Mouse (Mus musculus) midbrain, embryonic 10.5 days (tissue): ENCODE results near the gene Zan. TPM values are rescaled to one million over a fixed set of nuclear protein-coding genes. Genes with fewer than 3 reads are reported as not detected.

Experiments used
- DNase-seq: peaks from one replicate; pipeline ENCODE4 v3.0.0-alpha.2; 2017; ENCODE audit warnings: low spot score
- H3K27ac ChIP-seq: fragments of 300-500 bp; sonication (generic); replicated peaks from 2 replicates; pipeline ENCODE4 v1.5.1; 2016; ENCODE audit warnings: mild to moderate bottlenecking
- H3K27me3 ChIP-seq: fragments of 300-500 bp; sonication (generic); 2 replicates; pipeline ENCODE4 v1.6.1; 2016; ENCODE audit warnings: low read depth, mild to moderate bottlenecking; ENCODE audit not compliant: poor library complexity, severe bottlenecking
- H3K36me3 ChIP-seq: fragments of 300-500 bp; sonication (generic); 2 replicates; pipeline ENCODE4 v1.6.1; 2016; ENCODE audit warnings: mild to moderate bottlenecking, moderate library complexity
- H3K4me1 ChIP-seq: fragments of 300-500 bp; sonication (generic); 2 replicates; pipeline ENCODE4 v1.6.1; 2016
- H3K4me3 ChIP-seq: fragments of 300-500 bp; sonication (generic); 2 replicates; pipeline ENCODE4 v1.5.1; 2016; ENCODE audit warnings: mild to moderate bottlenecking, moderate library complexity
- H3K9me3 ChIP-seq: fragments of 300-500 bp; sonication (generic); replicated peaks from 2 replicates; pipeline ENCODE4 v1.6.1; 2016; ENCODE audit warnings: mild to moderate bottlenecking
- WGBS: fragments of 180-500 bp; shearing (Covaris S2); methylation state at CpG from one replicate; pipeline ENCODE4 v1.1.7; 2016; 5-methylcytosine and 5-hydroxymethylcytosine counted together
- polyA plus RNA-seq: library from polyadenylated mRNA; unstranded; fragments of >200 nt; fragmentation: Nextera tagmentation; extraction: Ambion mirVana; gene quantifications from 2 replicates; pipeline ENCODE4 v1.2.1, GENCODE M21; 2016

The Zan gene
- polyA plus RNA-seq, 1 experiment from 2014 or later = 0.07 TPM

DNA sequence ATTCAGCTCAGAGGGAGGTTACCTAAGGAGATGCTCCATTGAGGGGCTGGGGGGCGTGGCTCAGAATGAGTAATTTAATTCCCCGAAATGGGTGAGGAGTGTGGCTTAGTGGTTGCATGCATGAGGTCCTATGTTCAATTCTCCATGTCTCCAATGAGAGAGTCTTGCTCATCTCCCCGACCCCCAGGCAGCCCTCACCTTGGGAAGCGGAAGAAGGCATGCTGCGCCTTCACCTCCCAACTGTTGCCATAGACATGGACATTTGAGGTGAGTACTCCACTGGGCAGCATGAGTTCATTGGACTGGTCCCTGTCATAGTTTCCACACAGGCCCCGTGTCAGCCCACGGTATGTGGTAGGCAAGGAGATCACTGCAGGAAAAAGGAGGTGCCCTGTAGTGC is 90.2 kb downstream of the Zan start:
- Histone ChIP-seq H3K27ac (no peak overlapping the region), H3K4me3 (no peak overlapping the region), H3K9me3 (no peaks in the 10 kb centered on the region), H3K36me3 (no peaks in the 10 kb centered on the region), H3K27me3 (no peaks in the 10 kb centered on the region), H3K4me1 (no peaks in the 10 kb centered on the region)
- 88% methylated on average over 7 of the region's 7 CpGs for WGBS
- DNase-seq = no peak

DNA sequence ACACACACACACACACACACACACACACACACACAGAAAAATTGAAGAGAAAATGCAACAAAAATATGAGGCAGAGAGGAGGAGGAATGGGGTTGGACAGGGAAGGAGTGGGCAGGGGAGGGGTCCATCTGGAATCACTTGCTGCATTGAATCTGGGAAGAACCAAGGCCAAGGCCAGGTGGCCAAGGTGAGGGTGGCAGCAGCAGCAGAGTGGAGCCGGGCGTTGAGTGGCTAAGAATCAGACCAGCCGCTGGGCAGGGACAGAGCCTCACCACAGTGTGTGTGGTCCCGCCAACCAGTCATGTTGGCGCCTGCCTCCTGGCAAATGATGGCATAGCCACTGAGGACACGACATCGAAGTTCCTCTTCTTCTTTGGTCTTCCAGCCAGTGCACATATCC is 93.4 kb downstream of the Zan start:
- H3K27ac ChIP-seq = no peak overlapping the region
- H3K4me1 ChIP-seq = peaks cover 3% of the 10 kb centered on the region; the same call in 1 of the 2 replicates
- DNase-seq = no peak
- WGBS = 94% methylated on average over 7 of the region's 7 CpGs
- H3K4me3 ChIP-seq = no peak overlapping the region
- H3K27me3 ChIP-seq = no peaks in the 10 kb centered on the region
- H3K36me3 ChIP-seq = no peaks in the 10 kb centered on the region
- no peaks in the 10 kb centered on the region for H3K9me3 ChIP-seq

DNA sequence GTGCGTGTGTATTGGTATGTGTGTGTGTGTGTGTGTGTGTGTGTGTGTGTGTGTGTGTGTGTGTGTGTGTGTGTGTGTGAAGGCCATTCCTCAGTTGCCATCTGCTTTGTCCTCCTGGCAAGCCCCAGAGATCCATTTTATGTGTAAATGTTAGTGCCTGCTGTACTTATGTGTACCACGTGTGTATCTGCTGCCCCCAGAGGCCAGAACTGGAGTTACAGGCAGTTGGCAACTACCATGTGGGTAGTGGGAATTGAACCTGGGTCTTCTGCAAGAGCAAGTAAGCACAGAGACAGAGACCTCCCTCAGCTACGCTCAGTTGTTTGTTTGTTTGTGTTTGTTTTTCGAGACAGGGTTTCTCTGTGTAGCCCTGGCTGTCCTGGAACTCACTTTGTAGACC is 95.7 kb downstream of the Zan start:
- 58% methylated on average over 4 of the region's 4 CpGs for WGBS
- Histone ChIP-seq H3K36me3 (0 out of 2 replicates have a peak, but pooled peaks cover under 1% of the 10 kb centered on the region), H3K27ac (no peak overlapping the region)

DNA sequence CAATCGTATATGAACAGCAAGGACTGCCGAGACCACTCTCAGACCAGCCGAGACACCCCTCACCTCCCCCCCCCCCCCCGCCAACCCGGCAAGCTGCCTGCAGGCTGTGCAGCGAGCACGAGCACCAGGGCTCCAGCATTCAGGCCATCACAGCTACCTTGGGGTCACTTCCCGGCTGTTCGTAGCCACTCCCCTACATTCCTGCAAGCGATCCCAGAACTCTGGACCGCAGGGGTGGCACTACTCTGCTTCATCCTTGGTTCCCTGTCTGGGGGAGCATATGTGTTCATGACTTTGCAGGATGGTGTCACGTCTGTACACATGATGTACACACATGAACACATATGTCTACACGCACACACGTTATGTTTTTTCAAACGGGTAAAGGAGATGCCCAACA is 99.3 kb downstream of the Zan start:
- Histone ChIP-seq H3K4me1 (peaks cover 26% of the 10 kb centered on the region), H3K27me3 (no peaks in the 10 kb centered on the region), H3K4me3 (no peak overlapping the region), H3K36me3 (peaks cover 36% of the 10 kb centered on the region), H3K27ac (no peak overlapping the region), H3K9me3 (no peaks in the 10 kb centered on the region)
- no peak for DNase-seq
- 41% methylated on average over 11 of the region's 15 CpGs for WGBS

More for the DNA sequence above, 95.7 kb downstream of the Zan start:
- H3K27me3 ChIP-seq = no peaks in the 10 kb centered on the region
- H3K4me1 ChIP-seq = peaks cover 20% of the 10 kb centered on the region
- H3K4me3 ChIP-seq = no peak overlapping the region
- no peaks in the 10 kb centered on the region for H3K9me3 ChIP-seq
- peak; percentile 64 for DNase-seq

DNA sequence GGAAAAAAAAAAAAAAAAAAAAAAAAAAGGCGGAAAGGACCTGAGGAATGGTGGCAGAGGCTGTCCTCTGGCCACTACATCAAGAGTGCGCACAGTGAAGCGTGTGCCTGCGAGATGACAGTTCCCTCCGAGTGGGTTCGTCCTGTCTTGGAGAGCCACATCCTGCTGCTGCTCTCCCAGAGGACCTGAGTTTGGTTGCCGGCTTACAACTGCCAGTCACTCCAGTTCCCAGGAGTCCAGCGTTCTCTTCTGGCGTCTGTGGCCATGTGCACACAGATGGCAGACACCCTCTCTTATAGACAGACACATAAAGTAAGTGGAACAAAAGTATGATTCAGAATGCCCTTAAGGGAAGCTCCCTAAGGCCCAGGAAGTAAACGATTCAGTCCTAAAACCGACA is 99.7 kb downstream of the Zan start:
- Histone ChIP-seq H3K27me3 (no peaks in the 10 kb centered on the region), H3K36me3 (peaks cover 40% of the 10 kb centered on the region), H3K9me3 (no peaks in the 10 kb centered on the region), H3K4me3 (no peak overlapping the region), H3K4me1 (peaks cover 26% of the 10 kb centered on the region), H3K27ac (no peak overlapping the region)
- peak; percentile 32 for DNase-seq
- WGBS = 57% methylated on average over 11 of the region's 11 CpGs

DNA sequence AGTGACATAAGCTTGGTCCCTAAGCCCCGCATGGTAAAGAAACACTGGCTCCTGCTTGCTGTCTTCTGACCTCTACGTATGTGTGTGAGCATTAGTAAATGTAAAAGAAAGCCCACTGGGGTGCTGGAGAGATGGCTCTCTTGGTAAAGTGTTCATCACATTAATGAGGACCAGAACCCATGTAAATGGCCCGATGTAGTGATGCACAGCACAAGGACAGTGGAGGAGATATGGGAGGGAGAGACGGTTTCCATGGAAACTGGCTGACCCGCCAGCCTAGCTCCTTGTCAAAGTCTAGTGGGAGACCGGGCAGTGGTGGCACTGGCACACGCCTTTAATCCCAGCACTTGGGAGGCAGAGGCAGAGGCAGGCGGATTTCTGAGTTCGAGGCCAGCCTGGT is 100.1 kb downstream of the Zan start:
- H3K9me3 ChIP-seq = no peaks in the 10 kb centered on the region
- peaks cover 44% of the 10 kb centered on the region for H3K36me3 ChIP-seq
- H3K4me1 ChIP-seq = peaks cover 26% of the 10 kb centered on the region
- DNase-seq = peak; percentile 56
- H3K27ac ChIP-seq = no peak overlapping the region
- WGBS = 64% methylated on average over 9 of the region's 9 CpGs
- no peaks in the 10 kb centered on the region for H3K27me3 ChIP-seq
- no peak overlapping the region for H3K4me3 ChIP-seq

DNA sequence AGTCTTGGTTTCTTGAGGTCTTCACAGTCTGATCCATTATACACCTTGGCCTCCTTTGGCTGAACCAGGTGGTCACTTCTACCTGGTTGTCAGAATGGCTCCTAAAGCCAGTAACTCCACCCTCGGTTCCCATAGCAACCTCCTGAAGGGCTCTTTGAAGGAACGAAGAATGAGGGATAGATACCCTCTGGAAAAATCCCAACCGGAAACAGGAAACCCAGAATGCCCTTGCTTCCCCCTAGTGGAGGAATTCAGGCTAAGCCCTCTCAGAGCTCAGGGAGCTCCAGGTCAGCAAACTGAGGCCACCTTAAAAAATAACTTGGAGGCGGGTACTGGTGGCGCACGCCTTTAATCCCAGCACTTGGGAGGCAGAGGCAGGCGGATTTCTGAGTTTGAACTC is 100.7 kb downstream of the Zan start:
- Histone ChIP-seq H3K27me3 (no peaks in the 10 kb centered on the region), H3K4me1 (peaks cover 26% of the 10 kb centered on the region), H3K4me3 (no peak overlapping the region), H3K36me3 (peaks cover 50% of the 10 kb centered on the region), H3K9me3 (no peaks in the 10 kb centered on the region), H3K27ac (no peak overlapping the region)
- 49% methylated on average over 7 of the region's 7 CpGs for whole genome bisulfite sequencing
- peak; percentile 30 for DNase-seq

DNA sequence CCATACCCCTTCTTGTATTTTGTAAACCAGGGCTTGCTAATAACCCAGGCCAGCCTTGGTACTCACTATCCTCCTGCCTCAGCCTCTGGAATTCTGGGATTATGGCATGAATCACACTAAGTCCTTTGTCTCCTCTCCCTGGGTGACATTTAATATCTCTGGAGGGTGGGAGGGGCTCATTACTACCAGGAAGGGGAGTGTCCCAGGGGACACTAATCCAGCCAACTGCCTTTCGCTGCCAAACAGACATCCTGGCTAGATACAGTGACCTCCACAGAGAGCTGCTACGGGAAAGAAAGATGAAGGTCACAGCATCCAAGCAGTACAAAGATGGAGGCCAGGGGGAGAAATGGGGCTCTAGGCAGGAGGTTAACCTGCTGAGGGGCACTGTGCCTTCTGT is 101.2 kb downstream of the Zan start:
- peaks cover 55% of the 10 kb centered on the region for H3K36me3 ChIP-seq
- no peaks in the 10 kb centered on the region for H3K27me3 ChIP-seq
- H3K27ac ChIP-seq = no peak overlapping the region
- no peaks in the 10 kb centered on the region for H3K9me3 ChIP-seq
- DNase-seq = no peak
- no peak overlapping the region for H3K4me3 ChIP-seq
- WGBS = 69% methylated on average over 2 of the region's 2 CpGs
- H3K4me1 ChIP-seq = peaks cover 26% of the 10 kb centered on the region

DNA sequence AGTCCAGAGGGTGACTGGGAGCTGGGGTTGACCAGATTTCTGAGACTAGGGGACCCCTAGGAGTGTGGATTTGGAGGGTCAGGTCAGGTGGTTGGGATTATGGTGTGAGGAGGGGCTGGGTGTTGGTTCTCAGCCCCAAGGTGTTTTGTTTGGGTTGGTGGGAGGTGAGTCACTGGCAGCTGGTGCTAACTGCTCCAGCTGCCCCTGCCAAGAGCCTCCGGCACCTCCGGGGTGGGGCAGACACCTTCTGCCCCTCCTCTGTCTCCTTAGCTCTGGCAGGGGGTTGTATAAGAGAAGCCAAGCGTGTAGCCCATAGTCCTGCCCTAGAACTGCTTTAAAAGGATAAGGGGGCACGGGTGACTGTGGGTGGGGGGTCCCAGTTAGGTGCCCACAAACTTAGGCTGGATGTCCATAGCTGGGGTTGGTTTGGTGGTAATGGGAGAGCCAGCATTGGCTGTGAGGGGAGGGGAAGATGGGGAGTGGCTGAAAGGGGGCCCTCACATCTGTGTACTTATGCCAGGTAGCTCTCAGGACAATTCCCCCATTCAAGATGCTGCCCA is 102.3 kb downstream of the Zan start:
- Histone ChIP-seq H3K4me1 (peaks cover 26% of the 10 kb centered on the region), H3K9me3 (no peaks in the 10 kb centered on the region), H3K27me3 (no peaks in the 10 kb centered on the region), H3K27ac (no peak overlapping the region), H3K4me3 (no peak overlapping the region), H3K36me3 (peaks cover 66% of the 10 kb centered on the region)
- 94% methylated on average over 4 of the region's 4 CpGs for WGBS
- no peak for DNase-seq

DNA sequence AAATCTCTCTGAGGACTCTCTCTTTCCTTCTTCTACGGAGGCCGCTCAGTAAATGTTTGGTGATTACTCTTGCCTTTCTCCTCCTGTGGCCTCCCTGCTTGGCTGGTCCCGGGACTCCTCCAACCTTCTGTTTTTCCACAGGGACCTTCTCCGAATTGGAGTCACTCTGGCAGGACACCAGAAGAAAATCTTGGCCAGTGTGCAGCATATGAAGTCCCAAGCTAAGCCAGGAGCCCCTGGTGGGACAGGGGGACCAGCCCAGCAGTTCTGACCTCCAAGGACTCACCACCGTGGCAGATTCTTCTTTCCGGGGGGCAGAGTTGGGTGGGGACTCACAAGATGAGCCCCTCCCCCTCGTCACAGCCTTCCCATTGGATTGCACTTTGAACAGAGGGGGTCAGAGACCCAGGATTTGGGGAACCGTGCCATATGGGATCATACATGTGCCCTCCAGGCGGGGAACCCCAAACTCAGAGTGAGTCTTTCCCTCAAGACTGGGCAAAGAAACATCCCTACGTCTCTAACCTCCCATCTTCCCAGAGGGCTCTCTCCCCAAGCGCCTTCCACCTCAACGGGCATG is 103.4 kb downstream of the Zan start:
- H3K9me3 ChIP-seq = no peaks in the 10 kb centered on the region
- H3K36me3 ChIP-seq = peaks cover 77% of the 10 kb centered on the region
- no peak for DNase-seq
- no peaks in the 10 kb centered on the region for H3K27me3 ChIP-seq
- no peak overlapping the region for H3K4me3 ChIP-seq
- H3K27ac ChIP-seq = no peak overlapping the region
- peaks cover 24% of the 10 kb centered on the region for H3K4me1 ChIP-seq
- WGBS = 87% methylated on average over 12 of the region's 12 CpGs

DNA sequence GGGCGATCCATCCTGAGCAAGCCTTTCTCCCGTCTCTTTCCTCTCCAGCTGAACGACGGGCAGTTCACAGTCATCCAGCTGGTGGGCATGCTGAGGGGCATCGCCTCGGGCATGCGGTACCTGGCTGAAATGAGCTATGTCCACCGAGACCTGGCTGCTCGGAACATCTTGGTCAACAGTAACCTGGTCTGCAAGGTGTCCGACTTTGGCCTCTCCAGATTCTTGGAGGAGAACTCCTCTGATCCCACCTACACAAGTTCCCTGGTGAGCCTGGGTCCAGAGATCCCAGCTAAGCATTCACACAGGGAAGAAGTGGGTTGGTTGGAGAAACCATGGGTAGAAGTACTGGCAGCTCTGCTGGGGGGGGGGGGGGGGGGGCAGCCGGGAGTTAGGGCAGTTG is 107.2 kb downstream of the Zan start:
- DNase-seq = no peak
- no peaks in the 10 kb centered on the region for H3K4me1 ChIP-seq
- H3K27ac ChIP-seq = no peak overlapping the region
- H3K36me3 ChIP-seq = peaks cover 100% of the 10 kb centered on the region
- WGBS = 96% methylated on average over 11 of the region's 11 CpGs
- H3K27me3 ChIP-seq = no peaks in the 10 kb centered on the region
- no peak overlapping the region for H3K4me3 ChIP-seq
- H3K9me3 ChIP-seq = no peaks in the 10 kb centered on the region

DNA sequence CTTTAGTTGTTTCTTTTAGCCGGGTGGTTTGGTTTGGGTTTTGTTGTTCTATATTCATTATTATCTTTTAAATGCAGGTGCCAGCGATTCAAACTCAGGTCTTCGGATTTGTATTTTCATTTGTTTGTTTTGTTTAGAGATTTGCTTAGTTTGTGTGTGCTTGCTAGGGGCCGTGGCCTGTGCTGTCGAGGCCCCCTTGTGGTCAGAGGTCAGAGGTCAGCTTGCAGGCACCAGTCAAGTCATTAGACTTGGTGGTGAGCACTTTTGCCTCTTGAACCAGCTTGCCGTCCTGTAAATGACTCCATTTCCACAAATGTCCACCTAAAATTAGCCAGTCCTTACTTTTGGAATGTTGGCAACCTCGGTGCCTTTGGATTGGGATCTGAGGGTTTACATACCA is 118.5 kb downstream of the Zan start:
- no peak overlapping the region for H3K27ac ChIP-seq
- peaks cover 12% of the 10 kb centered on the region for H3K4me1 ChIP-seq
- no peaks in the 10 kb centered on the region for H3K27me3 ChIP-seq
- no peak for DNase-seq
- H3K4me3 ChIP-seq = no peak overlapping the region
- H3K36me3 ChIP-seq = peaks cover 98% of the 10 kb centered on the region
- H3K9me3 ChIP-seq = no peaks in the 10 kb centered on the region
- WGBS = 39% methylated on average over 7 of the region's 7 CpGs

DNA sequence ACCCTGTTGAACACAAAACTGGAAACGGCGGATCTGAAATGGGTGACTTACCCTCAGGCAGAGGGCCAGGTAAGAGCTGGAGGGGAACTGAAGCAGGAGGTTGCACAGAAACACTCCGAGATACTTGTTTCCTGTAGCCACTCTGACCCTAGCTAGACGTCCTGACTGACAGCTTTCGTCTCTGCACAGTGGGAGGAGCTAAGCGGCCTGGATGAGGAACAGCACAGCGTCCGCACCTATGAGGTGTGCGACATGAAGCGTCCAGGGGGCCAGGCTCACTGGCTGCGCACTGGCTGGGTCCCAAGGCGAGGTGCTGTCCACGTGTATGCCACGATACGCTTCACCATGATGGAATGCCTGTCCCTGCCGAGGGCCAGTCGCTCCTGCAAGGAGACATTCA is 122.8 kb downstream of the Zan start:
- no peak overlapping the region for H3K27ac ChIP-seq
- H3K36me3 ChIP-seq = peaks cover 65% of the 10 kb centered on the region
- DNase-seq = no peak
- WGBS = 89% methylated on average over 17 of the region's 17 CpGs
- no peaks in the 10 kb centered on the region for H3K27me3 ChIP-seq
- H3K4me3 ChIP-seq = peak overlapping the region; percentile 16; the same call in 1 of the 2 replicates
- no peaks in the 10 kb centered on the region for H3K9me3 ChIP-seq
- H3K4me1 ChIP-seq = peaks cover 51% of the 10 kb centered on the region
